Mouse (Mus musculus) liver, embryonic 15.5 days (tissue): Measurements from ENCODE around the gene Rsph1. TPM values are rescaled to one million over a fixed set of nuclear protein-coding genes. Genes with fewer than 3 reads are reported as not detected.

Source experiments
- ATAC-seq: fragments of 200-750 bp; cut with Nextera tagmentation; 2 replicates; pipeline ENCODE4 v1.8.0; 2017; ENCODE audit warnings: moderate number of reproducible peaks, mild to moderate bottlenecking, moderate library complexity; ENCODE audit not compliant: insufficient read depth
- H3K27ac ChIP-seq: fragments of 300-500 bp; sonication (generic); replicated peaks from 2 replicates; pipeline ENCODE4 v1.5.1; 2015; ENCODE audit warnings: mild to moderate bottlenecking, inconsistent platforms
- H3K27me3 ChIP-seq: fragments of 300-500 bp; sonication (generic); 2 replicates; pipeline ENCODE4 v1.6.1; 2015; ENCODE audit warnings: mild to moderate bottlenecking, inconsistent platforms
- H3K36me3 ChIP-seq: fragments of 300-500 bp; sonication (generic); replicated peaks from 2 replicates; pipeline ENCODE4 v1.6.1; 2015; ENCODE audit warnings: moderate library complexity, mild to moderate bottlenecking, inconsistent platforms
- H3K4me1 ChIP-seq: fragments of 300-500 bp; sonication (generic); replicated peaks from 2 replicates; pipeline ENCODE4 v1.6.1; 2015; ENCODE audit warnings: inconsistent platforms
- H3K4me2 ChIP-seq: fragments of 300-500 bp; sonication (generic); 2 replicates; pipeline ENCODE4 v1.6.1; 2015; ENCODE audit warnings: moderate library complexity, mild to moderate bottlenecking, inconsistent platforms
- H3K4me3 ChIP-seq: fragments of 300-500 bp; sonication (generic); replicated peaks from 2 replicates; pipeline ENCODE4 v1.5.1; 2015; ENCODE audit warnings: mild to moderate bottlenecking, inconsistent platforms
- H3K9ac ChIP-seq: fragments of 300-500 bp; sonication (generic); 2 replicates; pipeline ENCODE4 v1.6.1; 2015; ENCODE audit warnings: moderate library complexity, mild to moderate bottlenecking, inconsistent platforms
- H3K9me3 ChIP-seq: fragments of 300-500 bp; sonication (generic); replicated peaks from 2 replicates; pipeline ENCODE4 v1.6.1; 2016; ENCODE audit warnings: inconsistent platforms
- WGBS: fragments of 180-500 bp; shearing (Covaris S2); methylation state at CpG from one replicate; pipeline ENCODE4 v1.1.7; 2015; ENCODE audit warnings: mixed read lengths; ENCODE audit not compliant: insufficient replicate concordance; 5-methylcytosine and 5-hydroxymethylcytosine counted together
- polyA plus RNA-seq: library from polyadenylated mRNA; unstranded; fragments of >200 nt; fragmentation: Nextera tagmentation; extraction: Ambion mirVana; gene quantifications from 2 replicates; pipeline ENCODE4 v1.2.1, GENCODE M21; 2015

Rsph1 gene
- polyA plus RNA-seq, 1 experiment from 2014 or later: 0.25 TPM

- H3K4me2 ChIP-seq: no peak overlapping the region
- 0 out of 2 replicates have a peak, but pooled peaks cover 4% of the 10 kb centered on the region for H3K4me1 ChIP-seq
- no peaks in the 10 kb centered on the region for H3K36me3 ChIP-seq
- ATAC-seq: no peak
- no peak overlapping the region for H3K9ac ChIP-seq
- 31% methylated on average over 7 of the region's 7 CpGs for WGBS
- H3K27me3 ChIP-seq: no peaks in the 10 kb centered on the region
- H3K27ac ChIP-seq: no peak overlapping the region
- H3K9me3 ChIP-seq: no peaks in the 10 kb centered on the region
- no peak overlapping the region for H3K4me3 ChIP-seq
Observed at GRCm38 (mm10) chr17:31288999-31289726, 12.0 kb upstream of the Rsph1 start.

- WGBS: 60% methylated on average over 3 of the region's 3 CpGs
Observed at GRCm38 (mm10) chr17:31287216-31287615, 10.0 kb upstream of the Rsph1 start.

GRCm38 (mm10) chr17:31286492-31286891, 9.3 kb upstream of the Rsph1 start, which contains the start of gene Slc37a1:
Slc37a1 (plus strand) TSS chr17:31286792.
- no peak within 1 kb of the TSS for H3K27ac ChIP-seq
- no peak for ATAC-seq
- no peaks in the 10 kb centered on the region for H3K27me3 ChIP-seq
- no peak within 1 kb of the TSS for H3K4me3 ChIP-seq
- H3K9ac ChIP-seq: no peak within 1 kb of the TSS
- H3K4me2 ChIP-seq: no peak within 1 kb of the TSS
- H3K9me3 ChIP-seq: no peaks in the 10 kb centered on the region
- 0 out of 2 replicates have a peak, but pooled peaks cover 4% of the 10 kb centered on the region for H3K4me1 ChIP-seq
- 83% methylated on average over 1 of the region's 1 CpGs for WGBS
- H3K36me3 ChIP-seq: no peaks in the 10 kb centered on the region

More at GRCm38 (mm10) chr17:31287216-31287615, 10.0 kb upstream of the Rsph1 start:
- H3K4me2 ChIP-seq: no peak overlapping the region
- ATAC-seq: no peak
- H3K27ac ChIP-seq: no peak overlapping the region
- no peaks in the 10 kb centered on the region for H3K27me3 ChIP-seq
- no peak overlapping the region for H3K4me3 ChIP-seq
- H3K36me3 ChIP-seq: no peaks in the 10 kb centered on the region
- H3K9me3 ChIP-seq: no peaks in the 10 kb centered on the region
- 0 out of 2 replicates have a peak, but pooled peaks cover 4% of the 10 kb centered on the region for H3K4me1 ChIP-seq
- H3K9ac ChIP-seq: no peak overlapping the region

GRCm38 (mm10) chr17:31285867-31286266, 8.7 kb upstream of the Rsph1 start:
- Histone ChIP-seq H3K4me2 (no peak overlapping the region), H3K4me3 (no peak overlapping the region), H3K27ac (no peak overlapping the region), H3K36me3 (no peaks in the 10 kb centered on the region), H3K27me3 (no peaks in the 10 kb centered on the region), H3K9ac (no peak overlapping the region), H3K9me3 (no peaks in the 10 kb centered on the region), H3K4me1 (0 out of 2 replicates have a peak, but pooled peaks cover 4% of the 10 kb centered on the region)
- no peak for ATAC-seq
- 52% methylated on average over 2 of the region's 2 CpGs for whole genome bisulfite sequencing

- Histone ChIP-seq H3K36me3 (no peaks in the 10 kb centered on the region), H3K27ac (no peak overlapping the region), H3K4me1 (0 out of 2 replicates have a peak, but pooled peaks cover 8% of the 10 kb centered on the region), H3K4me3 (no peak overlapping the region), H3K9me3 (no peaks in the 10 kb centered on the region), H3K4me2 (no peak overlapping the region), H3K27me3 (no peaks in the 10 kb centered on the region), H3K9ac (no peak overlapping the region)
- ATAC-seq: no peak
- WGBS: 36% methylated on average over 7 of the region's 7 CpGs
Observed at GRCm38 (mm10) chr17:31282687-31283053, 5.5 kb upstream of the Rsph1 start.

GRCm38 (mm10) chr17:31281830-31282686, 4.9 kb upstream of the Rsph1 start:
- no peaks in the 10 kb centered on the region for H3K9me3 ChIP-seq
- H3K9ac ChIP-seq: no peak overlapping the region
- H3K4me1 ChIP-seq: peaks cover 14% of the 10 kb centered on the region; the same call in 1 of the 2 replicates
- ATAC-seq: no peak
- H3K4me3 ChIP-seq: no peak overlapping the region
- 45% methylated on average over 19 of the region's 19 CpGs for WGBS
- no peaks in the 10 kb centered on the region for H3K27me3 ChIP-seq
- H3K27ac ChIP-seq: no peak overlapping the region
- H3K4me2 ChIP-seq: no peak overlapping the region
- H3K36me3 ChIP-seq: no peaks in the 10 kb centered on the region

- H3K27me3 ChIP-seq: peaks cover 9% of the 10 kb centered on the region; the same call in 1 of the 2 replicates
- H3K4me1 ChIP-seq: peaks cover 16% of the 10 kb centered on the region; the same call in 1 of the 2 replicates
- WGBS: 11% methylated on average over 6 of the region's 6 CpGs
- no peak overlapping the region for H3K4me3 ChIP-seq
- H3K36me3 ChIP-seq: no peaks in the 10 kb centered on the region
- no peak for ATAC-seq
- no peak overlapping the region for H3K27ac ChIP-seq
- no peak overlapping the region for H3K9ac ChIP-seq
- H3K9me3 ChIP-seq: no peaks in the 10 kb centered on the region
- no peak overlapping the region for H3K4me2 ChIP-seq
Observed at GRCm38 (mm10) chr17:31280269-31280668, 3.1 kb upstream of the Rsph1 start.

GRCm38 (mm10) chr17:31279541-31279940, 2.4 kb upstream of the Rsph1 start:
- Histone ChIP-seq H3K4me1 (peaks cover 16% of the 10 kb centered on the region; the same call in 1 of the 2 replicates), H3K4me2 (no peak overlapping the region), H3K4me3 (no peak overlapping the region), H3K27me3 (peaks cover 9% of the 10 kb centered on the region; the same call in 1 of the 2 replicates), H3K9ac (no peak overlapping the region), H3K9me3 (no peaks in the 10 kb centered on the region), H3K27ac (no peak overlapping the region), H3K36me3 (no peaks in the 10 kb centered on the region)
- no peak for ATAC-seq
- WGBS: 40% methylated on average over 9 of the region's 9 CpGs

- H3K9ac ChIP-seq: no peak overlapping the region
- no peaks in the 10 kb centered on the region for H3K36me3 ChIP-seq
- H3K4me2 ChIP-seq: no peak overlapping the region
- no peak for ATAC-seq
- no peak overlapping the region for H3K27ac ChIP-seq
- peaks cover 9% of the 10 kb centered on the region; the same call in 1 of the 2 replicates for H3K27me3 ChIP-seq
- no peak overlapping the region for H3K4me3 ChIP-seq
- H3K4me1 ChIP-seq: peaks cover 16% of the 10 kb centered on the region; the same call in 1 of the 2 replicates
- H3K9me3 ChIP-seq: no peaks in the 10 kb centered on the region
- 65% methylated on average over 4 of the region's 4 CpGs for WGBS
Observed at GRCm38 (mm10) chr17:31277931-31278330, 748 bp upstream of the Rsph1 start.

GRCm38 (mm10) chr17:31276207-31276921, 819 bp downstream of the Rsph1 start:
- Histone ChIP-seq H3K27ac (no peak overlapping the region), H3K4me2 (peak overlapping the region; percentile 69), H3K4me1 (peaks cover 16% of the 10 kb centered on the region; the same call in 1 of the 2 replicates), H3K27me3 (peaks cover 9% of the 10 kb centered on the region; the same call in 1 of the 2 replicates), H3K9me3 (no peaks in the 10 kb centered on the region), H3K36me3 (no peaks in the 10 kb centered on the region), H3K4me3 (peak overlapping the region; percentile 44), H3K9ac (no peak overlapping the region)
- ATAC-seq: no peak
- whole genome bisulfite sequencing: 32% methylated on average over 9 of the region's 9 CpGs
